Mouse (Mus musculus) E14TG2a.4 (cell line): ENCODE results near the gene Cypt2.
"Not testable (repeated sequence)": the region's sequence is repeated elsewhere in the genome, so short reads cannot be mapped to it uniquely, and the experiment has no call there.

Experiments
- H3K27me3 ChIP-seq: 2 replicates; pipeline ENCODE4 v1.6.1; 2014; ENCODE audit warnings: low read length, control low read depth; ENCODE audit not compliant: insufficient read depth
- H3K36me3 ChIP-seq: 2 replicates; pipeline ENCODE4 v1.6.1; 2014; ENCODE audit warnings: low read length, control low read depth; ENCODE audit not compliant: insufficient read depth
- H3K4me1 ChIP-seq: replicated peaks from 2 replicates; pipeline ENCODE4 v1.6.1; 2014; ENCODE audit warnings: low read depth, low read length, control low read depth
- H3K4me3 ChIP-seq: replicated peaks from 2 replicates; pipeline ENCODE4 v1.5.1; 2014; ENCODE audit warnings: mild to moderate bottlenecking, low read length
- H3K9me3 ChIP-seq: 2 replicates; pipeline ENCODE4 v1.6.1; 2014; ENCODE audit warnings: low read length, control low read depth
- CTCF ChIP-seq: conservative IDR thresholded peaks from 2 replicates; pipeline ENCODE4 v1.5.1; 2014; ENCODE audit warnings: low read length
- NANOG ChIP-seq: IDR thresholded peaks from 2 replicates; pipeline ENCODE4 v1.6.1; 2014; ENCODE audit warnings: borderline replicate concordance, low read length, mixed read lengths
- POU5F1 ChIP-seq: IDR thresholded peaks from 2 replicates; pipeline ENCODE4 v1.6.1; 2014; ENCODE audit warnings: low read length, borderline replicate concordance

Cypt2 gene

DNA sequence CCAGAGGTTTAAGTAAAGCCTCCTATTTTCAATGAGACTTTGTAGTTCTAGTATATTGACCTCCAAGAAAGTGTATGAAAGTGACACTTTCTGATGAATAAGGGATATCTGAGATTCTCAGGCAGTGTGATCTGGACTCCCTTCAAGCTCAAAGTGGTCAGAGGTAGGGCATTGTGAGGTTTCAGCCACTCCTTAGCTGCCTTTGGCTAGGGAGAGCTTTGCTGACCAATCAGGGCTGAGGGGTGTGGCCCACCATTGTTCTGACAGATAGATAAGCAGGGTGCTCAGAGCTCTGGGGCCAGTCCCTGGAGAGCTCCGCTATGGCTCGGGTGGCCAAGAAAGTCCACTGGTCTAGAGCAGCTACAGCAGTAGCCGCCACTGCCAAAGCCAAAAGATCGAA lies at the start of gene Cypt2:
Cypt2 (plus strand) TSS at position 301 of the 400 bp plus-strand sequence.
- not testable (repeated sequence) for H3K4me1 ChIP-seq, H3K9me3 ChIP-seq, H3K27me3 ChIP-seq, H3K4me3 ChIP-seq, H3K36me3 ChIP-seq

DNA sequence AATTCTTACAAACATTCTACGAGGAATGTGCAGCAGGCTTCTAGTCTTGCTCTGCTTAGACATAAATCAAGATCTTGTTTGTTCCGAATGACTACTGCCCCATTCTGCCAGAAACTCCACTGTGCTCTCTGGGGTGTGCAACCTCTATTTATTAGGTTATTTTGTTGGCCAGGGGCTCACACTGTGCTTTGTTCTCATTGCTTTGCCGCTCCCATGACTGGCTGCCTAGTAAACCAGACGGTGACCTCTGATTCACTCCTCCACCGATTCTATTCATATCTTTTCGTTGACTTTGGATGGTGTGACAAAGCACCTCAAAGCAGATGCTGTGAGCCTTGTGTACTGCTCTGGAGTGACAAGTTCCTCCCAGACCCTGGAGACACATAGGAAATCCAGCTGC lies 46.7 kb downstream of the Cypt2 start:
- H3K4me3 ChIP-seq: no peak overlapping the region
- no peaks in the 10 kb centered on the region for H3K36me3 ChIP-seq
- no peaks in the 10 kb centered on the region for H3K4me1 ChIP-seq
- no peaks in the 10 kb centered on the region for H3K9me3 ChIP-seq
- TF ChIP-seq CTCF: no peak
- no peak for TF ChIP-seq POU5F1
- TF ChIP-seq NANOG: no peak
- no peaks in the 10 kb centered on the region for H3K27me3 ChIP-seq
